Mouse (Mus musculus) G1E (cell line): ENCODE measurements around the gene Flrt1.

Experiments used
- CTCF ChIP-seq: IDR thresholded peaks from 2 replicates; pipeline ENCODE4 v1.5.1; 2012; ENCODE audit warnings: low read depth, low read length, inconsistent platforms, mixed read lengths
- GATA1 ChIP-seq: IDR thresholded peaks from 2 replicates; pipeline ENCODE4 v1.6.1; 2012; ENCODE audit warnings: borderline replicate concordance, low read length, inconsistent platforms, mixed read lengths
- GATA2 ChIP-seq: IDR thresholded peaks from 2 replicates; pipeline ENCODE4 v1.6.1; 2012; ENCODE audit warnings: low read depth, low read length, inconsistent platforms, borderline replicate concordance
- TAL1 ChIP-seq: conservative IDR thresholded peaks from 2 replicates; pipeline ENCODE4 v1.6.1; 2012; ENCODE audit warnings: low read depth, low read length, inconsistent platforms, mixed read lengths

GRCm38 (mm10) chr19:7103993-7104401 lies 1.5 kb downstream of the Flrt1 start:
- no peak for TF ChIP-seq CTCF
- no peak for TF ChIP-seq TAL1
- TF ChIP-seq GATA2: no peak
- no peak for TF ChIP-seq GATA1
